Mouse (Mus musculus): Measurements from ENCODE around the gene Aldh4a1. TPM values are rescaled to one million over a fixed set of nuclear protein-coding genes. Genes with fewer than 3 reads are reported as not detected.

Aldh4a1 gene
- total and polyA plus RNA-seq, 2 experiments from 2014 or later = 24.9 to 47.7 TPM

DNA sequence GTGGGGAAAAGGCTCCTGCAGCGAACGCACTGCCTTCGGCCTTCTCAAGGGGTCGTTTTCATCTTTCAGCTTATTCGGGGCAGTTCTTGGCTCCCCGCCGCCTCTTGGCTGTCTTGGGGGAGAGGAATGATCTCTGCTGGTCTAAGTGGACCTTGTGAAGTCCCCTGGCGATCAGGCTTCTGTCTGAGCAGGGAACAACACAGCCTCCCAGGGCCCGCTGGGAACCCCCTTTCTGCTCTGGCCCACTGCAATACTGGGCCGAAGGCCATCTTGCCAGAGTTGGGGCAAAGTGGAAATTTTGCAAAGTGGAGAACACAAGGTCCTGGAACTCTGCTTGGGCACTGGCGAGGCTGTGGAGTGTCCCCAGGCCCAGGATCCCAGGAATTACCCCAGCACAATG is 38.0 kb upstream of the Aldh4a1 start:
- WGBS = 73% methylated on average over 11 of the region's 11 CpGs
- Histone ChIP-seq H3K9me3 (replicated peaks; ENCODE audit: control insufficient read depth, low read length) (no peaks in the 10 kb centered on the region), H3K9ac (replicated peaks; ENCODE audit: low read depth, low read length) (no peak overlapping the region), H3K36me3 (replicated peaks; ENCODE audit: control insufficient read depth, insufficient read depth, low read length) (no peaks in the 10 kb centered on the region), H3K27me3 (ENCODE audit: control insufficient read depth, insufficient read depth, low read length) (no peaks in the 10 kb centered on the region), H3K27ac (ENCODE audit: low read depth) (peak overlapping the region; percentile 39), H3K4me2 (ENCODE audit: low read depth, low read length) (no peak overlapping the region), H3K4me3 (ENCODE audit: low read depth, low read length) (no peak overlapping the region), H3K4me1 (ENCODE audit: control insufficient read depth, insufficient read depth) (peaks cover 39% of the 10 kb centered on the region)
- DNase-seq (ENCODE audit: low spot score) (no peak), ATAC-seq (ENCODE audit: insufficient read depth, low read depth) (no peak)
- no peak for TF ChIP-seq EP300 (IDR thresholded peaks at IDR 0.05; ENCODE audit: low read depth)
- no peak for TF ChIP-seq CTCF (IDR thresholded peaks at IDR 0.05; ENCODE audit: low read depth)

DNA sequence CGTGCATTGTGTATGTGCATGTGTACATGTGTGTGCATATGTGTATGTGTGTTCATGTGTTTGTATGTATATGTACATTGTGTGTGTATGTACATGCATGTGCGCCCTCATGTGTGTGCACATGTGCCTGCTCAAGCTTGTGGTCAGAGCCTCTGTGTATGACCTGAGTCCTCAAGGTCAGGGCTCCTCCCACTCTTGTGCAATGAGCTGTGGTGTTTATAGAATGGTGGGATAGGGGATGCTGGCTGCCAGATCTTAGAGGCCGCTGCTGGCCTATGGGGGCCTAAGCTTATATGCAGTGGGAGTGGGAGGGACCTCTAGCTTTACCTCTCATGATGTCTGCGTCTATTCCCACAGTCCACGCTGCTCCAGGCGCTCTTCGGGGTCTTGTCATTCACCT is 37.0 kb upstream of the Aldh4a1 start:
- no peak overlapping the region for H3K9ac ChIP-seq (replicated peaks; ENCODE audit: low read depth, low read length)
- H3K4me1 ChIP-seq (ENCODE audit: control insufficient read depth, insufficient read depth) = peaks cover 33% of the 10 kb centered on the region
- H3K27me3 ChIP-seq (ENCODE audit: control insufficient read depth, insufficient read depth, low read length) = no peaks in the 10 kb centered on the region
- no peak for TF ChIP-seq EP300 (IDR thresholded peaks at IDR 0.05; ENCODE audit: low read depth)
- TF ChIP-seq CTCF (IDR thresholded peaks at IDR 0.05; ENCODE audit: low read depth) = no peak
- H3K4me3 ChIP-seq (ENCODE audit: low read depth, low read length) = no peak overlapping the region
- no peak overlapping the region for H3K4me2 ChIP-seq (ENCODE audit: low read depth, low read length)
- H3K27ac ChIP-seq (ENCODE audit: low read depth) = no peak overlapping the region
- no peaks in the 10 kb centered on the region for H3K9me3 ChIP-seq (replicated peaks; ENCODE audit: control insufficient read depth, low read length)
- WGBS = 86% methylated on average over 7 of the region's 7 CpGs
- no peak for DNase-seq (ENCODE audit: low spot score)
- ATAC-seq (ENCODE audit: insufficient read depth, low read depth) = no peak
- H3K36me3 ChIP-seq (replicated peaks; ENCODE audit: control insufficient read depth, insufficient read depth, low read length) = no peaks in the 10 kb centered on the region

DNA sequence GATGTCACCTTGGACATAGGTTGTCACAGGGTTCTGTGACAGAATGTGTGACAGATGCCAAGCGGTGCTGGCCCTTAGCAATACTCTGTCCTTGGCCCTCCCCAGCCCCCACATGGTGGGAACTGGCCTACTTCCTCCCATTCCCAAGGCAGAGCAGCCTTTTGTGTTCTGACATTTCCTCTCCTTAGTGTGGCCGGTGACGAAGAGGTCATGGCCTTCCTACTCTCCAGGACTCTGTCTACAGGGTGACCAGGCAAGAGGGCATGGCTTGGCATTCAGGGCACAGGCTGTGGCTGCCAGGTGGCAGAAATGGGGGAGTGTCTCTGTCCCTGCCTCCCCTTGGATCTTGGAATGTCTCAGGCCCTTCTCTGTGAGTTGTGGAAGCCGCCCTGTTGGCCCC is 35.3 kb upstream of the Aldh4a1 start:
- H3K4me2 ChIP-seq (ENCODE audit: low read depth, low read length) = no peak overlapping the region
- H3K9me3 ChIP-seq (replicated peaks; ENCODE audit: control insufficient read depth, low read length) = no peaks in the 10 kb centered on the region
- ATAC-seq (ENCODE audit: insufficient read depth, low read depth) = peak; percentile 49; the same call in 1 of the 2 replicates
- WGBS = 77% methylated on average over 4 of the region's 4 CpGs
- H3K4me1 ChIP-seq (ENCODE audit: control insufficient read depth, insufficient read depth) = peaks cover 24% of the 10 kb centered on the region
- H3K27me3 ChIP-seq (ENCODE audit: control insufficient read depth, insufficient read depth, low read length) = no peaks in the 10 kb centered on the region
- no peak for DNase-seq (ENCODE audit: low spot score)
- no peak overlapping the region for H3K9ac ChIP-seq (replicated peaks; ENCODE audit: low read depth, low read length)
- peak overlapping the region; percentile 31 for H3K27ac ChIP-seq (ENCODE audit: low read depth)
- H3K36me3 ChIP-seq (replicated peaks; ENCODE audit: control insufficient read depth, insufficient read depth, low read length) = 0 out of 2 replicates have a peak, but pooled peaks cover 2% of the 10 kb centered on the region
- no peak overlapping the region for H3K4me3 ChIP-seq (ENCODE audit: low read depth, low read length)
- TF ChIP-seq CTCF (IDR thresholded peaks at IDR 0.05; ENCODE audit: low read depth) (no peak), EP300 (IDR thresholded peaks at IDR 0.05; ENCODE audit: low read depth) (no peak)

DNA sequence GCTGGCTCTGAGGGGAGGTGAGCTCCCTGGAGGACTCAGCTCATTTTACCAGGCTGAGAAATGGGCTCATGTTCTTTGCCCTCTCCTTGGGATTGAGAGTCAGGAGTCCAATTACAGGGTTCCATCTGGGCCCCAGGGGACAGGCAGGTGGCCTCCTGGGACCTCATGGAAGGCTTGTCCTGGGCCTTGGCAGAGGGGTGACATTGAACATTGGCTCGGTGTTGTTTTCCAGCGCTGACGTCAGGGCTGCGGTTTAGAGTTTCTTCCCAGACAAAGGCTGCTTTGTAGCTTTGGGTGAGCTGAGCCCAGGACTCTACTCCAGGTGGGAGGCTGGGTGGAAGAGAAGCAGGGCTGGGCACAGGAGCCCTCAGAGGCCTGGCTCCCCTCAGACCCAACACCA is 34.9 kb upstream of the Aldh4a1 start:
- Histone ChIP-seq H3K9ac (replicated peaks; ENCODE audit: low read depth, low read length) (no peak overlapping the region), H3K27me3 (ENCODE audit: control insufficient read depth, insufficient read depth, low read length) (no peaks in the 10 kb centered on the region), H3K4me3 (ENCODE audit: low read depth, low read length) (no peak overlapping the region), H3K4me2 (ENCODE audit: low read depth, low read length) (no peak overlapping the region), H3K4me1 (ENCODE audit: control insufficient read depth, insufficient read depth) (peaks cover 24% of the 10 kb centered on the region), H3K27ac (ENCODE audit: low read depth) (peak overlapping the region; percentile 31), H3K9me3 (replicated peaks; ENCODE audit: control insufficient read depth, low read length) (no peaks in the 10 kb centered on the region), H3K36me3 (replicated peaks; ENCODE audit: control insufficient read depth, insufficient read depth, low read length) (0 out of 2 replicates have a peak, but pooled peaks cover 2% of the 10 kb centered on the region)
- TF ChIP-seq EP300 (IDR thresholded peaks at IDR 0.05; ENCODE audit: low read depth) = no peak
- no peak for TF ChIP-seq CTCF (IDR thresholded peaks at IDR 0.05; ENCODE audit: low read depth)
- ATAC-seq (ENCODE audit: insufficient read depth, low read depth) (0 out of 2 replicates have a peak, but pooled peaks have one; percentile 22), DNase-seq (ENCODE audit: low spot score) (no peak)
- 77% methylated on average over 4 of the region's 4 CpGs for WGBS

DNA sequence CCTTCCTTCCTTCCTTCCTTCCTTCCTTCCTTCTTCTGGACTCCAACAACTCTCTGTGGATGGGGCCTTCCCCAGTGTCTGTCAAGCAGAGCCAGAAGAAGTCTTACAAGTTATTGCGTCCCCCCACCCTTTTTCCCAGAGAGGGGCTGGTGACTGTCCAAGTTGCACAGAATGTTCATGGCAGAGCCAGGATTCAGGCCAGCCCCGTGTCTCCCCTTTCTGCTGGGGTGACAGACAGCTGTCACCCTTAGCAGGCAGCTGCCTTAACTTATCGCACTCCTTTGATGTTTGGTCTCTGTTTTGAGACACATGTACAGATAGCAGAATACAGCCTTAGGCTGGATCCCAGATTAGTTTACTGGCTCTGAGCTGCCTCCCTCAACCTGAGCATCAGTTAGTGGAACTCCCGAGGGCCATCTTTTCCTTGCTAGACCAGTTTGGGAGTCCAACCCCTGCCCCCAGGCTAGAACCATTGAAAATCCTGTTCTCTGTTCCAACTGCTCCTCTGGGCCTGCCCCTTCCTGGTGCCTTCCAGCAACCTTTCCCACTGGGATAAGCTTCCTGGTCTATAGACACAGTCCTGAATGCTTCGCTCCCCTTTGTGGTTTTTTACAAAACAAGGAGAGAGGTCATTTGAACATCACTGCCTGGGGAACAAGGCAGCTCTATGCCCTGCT is 33.2 kb upstream of the Aldh4a1 start:
- no peak for TF ChIP-seq CTCF (IDR thresholded peaks at IDR 0.05; ENCODE audit: low read depth)
- no peak for TF ChIP-seq EP300 (IDR thresholded peaks at IDR 0.05; ENCODE audit: low read depth)
- no peak for DNase-seq (ENCODE audit: low spot score)
- H3K4me1 ChIP-seq (ENCODE audit: control insufficient read depth, insufficient read depth) = peaks cover 19% of the 10 kb centered on the region
- H3K36me3 ChIP-seq (replicated peaks; ENCODE audit: control insufficient read depth, insufficient read depth, low read length) = 0 out of 2 replicates have a peak, but pooled peaks cover 2% of the 10 kb centered on the region
- H3K27ac ChIP-seq (ENCODE audit: low read depth) = no peak overlapping the region; the same call in 1 of the 2 replicates
- no peak overlapping the region for H3K4me2 ChIP-seq (ENCODE audit: low read depth, low read length)
- 48% methylated on average over 5 of the region's 5 CpGs for WGBS
- H3K9ac ChIP-seq (replicated peaks; ENCODE audit: low read depth, low read length) = no peak overlapping the region
- no peaks in the 10 kb centered on the region for H3K27me3 ChIP-seq (ENCODE audit: control insufficient read depth, insufficient read depth, low read length)
- no peak for ATAC-seq (ENCODE audit: insufficient read depth, low read depth)
- no peaks in the 10 kb centered on the region for H3K9me3 ChIP-seq (replicated peaks; ENCODE audit: control insufficient read depth, low read length)
- H3K4me3 ChIP-seq (ENCODE audit: low read depth, low read length) = no peak overlapping the region

DNA sequence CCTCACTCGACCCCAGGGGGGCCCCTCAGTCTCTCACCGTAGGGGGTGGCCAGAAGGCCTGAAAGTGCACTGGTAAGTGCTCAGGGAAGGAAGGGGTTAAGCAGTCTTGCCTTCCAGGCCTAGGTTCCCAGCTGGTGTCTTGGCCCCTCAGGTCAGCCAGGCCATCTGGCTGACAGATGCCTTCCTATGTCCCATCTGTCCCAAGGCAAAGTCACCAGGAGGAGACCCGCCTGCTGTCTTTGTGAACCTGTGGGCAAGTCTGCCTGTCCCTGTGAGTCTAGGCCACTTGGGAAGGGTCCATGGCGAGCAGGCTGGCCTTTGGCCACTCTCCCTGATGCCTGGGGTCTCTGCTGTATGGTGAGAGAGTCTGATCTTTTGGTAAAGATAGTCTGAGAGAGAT is 32.2 kb upstream of the Aldh4a1 start:
- 60% methylated on average over 4 of the region's 4 CpGs for WGBS
- Histone ChIP-seq H3K4me2 (ENCODE audit: low read depth, low read length) (no peak overlapping the region), H3K27ac (ENCODE audit: low read depth) (no peak overlapping the region), H3K36me3 (replicated peaks; ENCODE audit: control insufficient read depth, insufficient read depth, low read length) (0 out of 2 replicates have a peak, but pooled peaks cover 2% of the 10 kb centered on the region), H3K9me3 (replicated peaks; ENCODE audit: control insufficient read depth, low read length) (no peaks in the 10 kb centered on the region), H3K4me1 (ENCODE audit: control insufficient read depth, insufficient read depth) (peaks cover 18% of the 10 kb centered on the region), H3K4me3 (ENCODE audit: low read depth, low read length) (no peak overlapping the region), H3K9ac (replicated peaks; ENCODE audit: low read depth, low read length) (no peak overlapping the region), H3K27me3 (ENCODE audit: control insufficient read depth, insufficient read depth, low read length) (no peaks in the 10 kb centered on the region)
- ATAC-seq (ENCODE audit: insufficient read depth, low read depth) (no peak), DNase-seq (ENCODE audit: low spot score) (no peak)
- no peak for TF ChIP-seq EP300 (IDR thresholded peaks at IDR 0.05; ENCODE audit: low read depth)
- no peak for TF ChIP-seq CTCF (IDR thresholded peaks at IDR 0.05; ENCODE audit: low read depth)

All from heart, postnatal 0 days (tissue).